22 mouse cellular contexts compared by ENCODE assay signal in genomic region chr4:66691598-66692220, GRCm38 (mm10).
DNase-seq lines count a peak whose midpoint lies in the region; ATAC-seq and TF ChIP-seq lines count a peak whose summit lies in the region.
"Had no signal": no experiment of that assay in that cellular context is flagged by ENCODE, and none has a peak within 500 bp of the region (broad histone marks: within the 10 kb centered on the region; RNA-seq: fewer than 3 reads in every experiment).

No protein-coding gene starts in this region.

- no peak overlapping the region for H3K4me3 ChIP-seq in heart, embryonic 10.5 days
- H3K4me3 ChIP-seq in intestine, postnatal 0 days (ENCODE audit: low read depth, low read length): no peak overlapping the region
- no peak overlapping the region for H3K4me3 ChIP-seq in thymus, adult 2 months (ENCODE audit: control insufficient read depth, insufficient read depth, low read length)
- H3K4me3 ChIP-seq: left cerebral cortex, adult 2 months; limb, embryonic 12.5 days; liver, embryonic 13.5 days had no signal

- no peak for ATAC-seq in CD4-positive, CD25-positive, alpha-beta regulatory T cell, adult 4 months
- ATAC-seq in intestine, postnatal 0 days: no peak
- ATAC-seq: activated CD4-positive, CD25-positive, alpha-beta regulatory T cell, adult 4 months; Patski had no signal

- H3K27ac ChIP-seq in heart, embryonic 10.5 days: no peak overlapping the region
- H3K27ac ChIP-seq in intestine, postnatal 0 days (ENCODE audit: low read depth, low read length): no peak overlapping the region
- no peak overlapping the region for H3K27ac ChIP-seq in thymus, adult 2 months (ENCODE audit: control insufficient read depth, insufficient read depth, low read length)
- H3K27ac ChIP-seq: left cerebral cortex, adult 2 months; limb, embryonic 12.5 days; liver, embryonic 13.5 days had no signal

- no peaks in the 10 kb centered on the region for H3K9me3 ChIP-seq in heart, embryonic 10.5 days
- H3K9me3 ChIP-seq in intestine, postnatal 0 days (ENCODE audit: control insufficient read depth): no peaks in the 10 kb centered on the region
- H3K9me3 ChIP-seq: limb, embryonic 12.5 days; liver, embryonic 13.5 days had no signal

- no peak overlapping the region for H3K9ac ChIP-seq in intestine, postnatal 0 days (ENCODE audit: low read depth, low read length)
- H3K9ac ChIP-seq: limb, embryonic 12.5 days; liver, embryonic 13.5 days had no signal

- 0 out of 2 replicates have a peak, but pooled peaks cover 6% of the 10 kb centered on the region for H3K4me1 ChIP-seq in heart, embryonic 10.5 days
- no peaks in the 10 kb centered on the region for H3K4me1 ChIP-seq in intestine, postnatal 0 days (replicated peaks; ENCODE audit: control insufficient read depth, insufficient read depth, low read length)
- H3K4me1 ChIP-seq in thymus, adult 2 months (replicated peaks; ENCODE audit: control insufficient read depth, insufficient read depth, low read length): no peaks in the 10 kb centered on the region
- H3K4me1 ChIP-seq: limb, embryonic 12.5 days; liver, embryonic 13.5 days had no signal

- TF ChIP-seq CTCF in intestine, postnatal 0 days (IDR thresholded peaks at IDR 0.05; ENCODE audit: low read depth): no peak
- TF ChIP-seq CTCF in thymus, adult 2 months (IDR thresholded peaks at IDR 0.05; ENCODE audit: borderline replicate concordance, control insufficient read depth, extremely low read depth, insufficient read depth, low read length, poor library complexity): no peak

- H3K27me3 ChIP-seq in heart, embryonic 10.5 days (ENCODE audit: insufficient read depth, poor library complexity, severe bottlenecking): no peaks in the 10 kb centered on the region
- H3K27me3 ChIP-seq in intestine, postnatal 0 days (replicated peaks; ENCODE audit: control insufficient read depth, insufficient read depth, low read length): no peaks in the 10 kb centered on the region
- H3K27me3 ChIP-seq in thymus, adult 2 months (ENCODE audit: control insufficient read depth, insufficient read depth, low read length): no peaks in the 10 kb centered on the region
- H3K27me3 ChIP-seq: limb, embryonic 12.5 days; liver, embryonic 13.5 days; Patski had no signal

- no peak for TF ChIP-seq POLR2A in thymus, adult 2 months (IDR thresholded peaks at IDR 0.05; ENCODE audit: control insufficient read depth, extremely low read depth, insufficient read depth, low read length, poor library complexity)

- H3K4me2 ChIP-seq in intestine, postnatal 0 days (replicated peaks; ENCODE audit: low read depth): no peak overlapping the region
- H3K4me2 ChIP-seq: heart, embryonic 11.5 days; limb, embryonic 12.5 days; liver, embryonic 13.5 days had no signal

- WGBS in heart, embryonic 10.5 days: 33% methylated on average over 5 of the region's 5 CpGs
- 43% methylated on average over 5 of the region's 5 CpGs for WGBS in intestine, postnatal 0 days
- 69% methylated on average over 5 of the region's 5 CpGs for WGBS in thymus, adult 2 months

- no peaks in the 10 kb centered on the region for H3K36me3 ChIP-seq in heart, embryonic 10.5 days
- no peaks in the 10 kb centered on the region for H3K36me3 ChIP-seq in intestine, postnatal 0 days (ENCODE audit: control insufficient read depth, insufficient read depth)
- no peaks in the 10 kb centered on the region for H3K36me3 ChIP-seq in thymus, adult 2 months (ENCODE audit: control insufficient read depth, insufficient read depth, low read length)
- H3K36me3 ChIP-seq: limb, embryonic 12.5 days; liver, embryonic 13.5 days had no signal

- DNase-seq in heart, adult 11 months: peak; percentile 34
- DNase-seq in heart, embryonic 10.5 days (ENCODE audit: low spot score): no peak
- peak; percentile 9 for DNase-seq in Muller cell, postnatal 12 days (ENCODE audit: inconsistent ontology term)
- DNase-seq in cerebellum, adult 11 months: peak; percentile 7
- DNase-seq in cerebellum, postnatal 14 days: peak; percentile 16 to 60
- no peak for DNase-seq in thymus, adult 2 months
- DNase-seq: adrenal gland, postnatal 14 days; B cell, adult 2 months; gastrocnemius, postnatal 36 days; heart, postnatal 14 days; kidney, adult 2 months; kidney, postnatal 14 days; liver, embryonic 13.5 days; right cerebral cortex, adult 18-20 months; spleen, adult 18-20 months had no signal

Comparison
In these comparisons a context has a peak if more than half of its experiments do, and no peak if none do; other contexts are left out.
1. DNase-seq: peak in heart, adult 11 months (single experiment), Muller cell, postnatal 12 days (single experiment), cerebellum, adult 11 months (single experiment) and cerebellum, postnatal 14 days (2 of 2); none in heart, embryonic 10.5 days (single experiment) and thymus, adult 2 months (single experiment).